9 mouse cellular contexts compared by ENCODE assay signal in genomic region chr7:68128271-68128674, GRCm38 (mm10).
DNase-seq lines count a peak whose midpoint lies in the region; ATAC-seq and TF ChIP-seq lines count a peak whose summit lies in the region.
"Had no signal": no experiment of that assay in that cellular context is flagged by ENCODE, and none has a peak within 500 bp of the region (broad histone marks: within the 10 kb centered on the region; RNA-seq: fewer than 3 reads in every experiment).

No protein-coding gene starts in this region.

- DNase-seq in heart, adult 2 months: peak in 1 of 2 experiments; percentile 38
- DNase-seq in heart, postnatal 10 days: no peak
- peak; percentile 15 for DNase-seq in ES-CJ7 (ENCODE audit: low read depth, low spot score)
- no peak for DNase-seq in forebrain, embryonic 10.5 days (ENCODE audit: extremely low spot score, low spot score)
- DNase-seq in limb, embryonic 10.5 days (ENCODE audit: low spot score): no peak
- peak; percentile 40 for DNase-seq in retina, embryonic 14.5 days (ENCODE audit: low spot score)
- no peak for DNase-seq in adrenal gland, adult 8-10 months

- no peaks in the 10 kb centered on the region for H3K27me3 ChIP-seq in heart, adult 2 months (ENCODE audit: control insufficient read depth, insufficient read depth, low read length)
- H3K27me3 ChIP-seq in forebrain, embryonic 10.5 days (ENCODE audit: poor library complexity, severe bottlenecking): no peaks in the 10 kb centered on the region
- H3K27me3 ChIP-seq in limb, embryonic 10.5 days (ENCODE audit: low read depth, poor library complexity, severe bottlenecking): no peaks in the 10 kb centered on the region
- H3K27me3 ChIP-seq: Patski had no signal

- no peak for ATAC-seq in granulocyte monocyte progenitor cell, adult 5-6 weeks (replicated peaks; ENCODE audit: poor library complexity, severe bottlenecking)

- H3K4me3 ChIP-seq in heart, adult 2 months: peak overlapping the region; percentile 61; the same call in 1 of the 2 replicates
- peak overlapping the region; percentile 76 for H3K4me3 ChIP-seq in forebrain, embryonic 10.5 days
- H3K4me3 ChIP-seq in limb, embryonic 10.5 days: peak overlapping the region; percentile 74

- peaks cover 12% of the 10 kb centered on the region for H3K4me1 ChIP-seq in heart, adult 2 months (ENCODE audit: control insufficient read depth, insufficient read depth, low read length)
- H3K4me1 ChIP-seq in forebrain, embryonic 10.5 days: peaks cover 55% of the 10 kb centered on the region
- peaks cover 40% of the 10 kb centered on the region for H3K4me1 ChIP-seq in limb, embryonic 10.5 days

- H3K27ac ChIP-seq in heart, adult 2 months: peak overlapping the region; percentile 88
- peak overlapping the region; percentile 89 for H3K27ac ChIP-seq in forebrain, embryonic 10.5 days
- peak overlapping the region; percentile 93 for H3K27ac ChIP-seq in limb, embryonic 10.5 days

- H3K79me2 ChIP-seq in heart, adult 2 months (replicated peaks; ENCODE audit: control insufficient read depth, insufficient read depth, low read length): no peaks in the 10 kb centered on the region; the same call in 1 of the 2 replicates

- TF ChIP-seq POLR2A in heart, adult 2 months (IDR thresholded peaks at IDR 0.05; ENCODE audit: insufficient read depth, low read depth, low read length): no peak

- no peaks in the 10 kb centered on the region for H3K9me3 ChIP-seq in forebrain, embryonic 10.5 days
- H3K9me3 ChIP-seq in limb, embryonic 10.5 days (replicated peaks): no peaks in the 10 kb centered on the region

- H3K9ac ChIP-seq in heart, adult 2 months (ENCODE audit: low read depth, low read length): peak overlapping the region; percentile 43; the same call in 1 of the 2 replicates

- intact Hi-C loops in heart, adult 2 months (cut with DNase I): loop anchor here (2.0 to 5.0 kb wide), 4 partner anchors 55 to 341 kb away; no protein-coding TSS in a partner anchor
- intact Hi-C loops in heart, postnatal 10 days (cut with DNase I): loop anchor here (2.0 to 5.0 kb wide), 4 partner anchors 41 to 339 kb away; no protein-coding TSS in a partner anchor

- WGBS in heart, adult 2 months: 17% methylated on average over 7 of the region's 7 CpGs
- WGBS in forebrain, embryonic 10.5 days: 17% methylated on average over 7 of the region's 7 CpGs
- 17% methylated on average over 7 of the region's 7 CpGs for WGBS in limb, embryonic 10.5 days

- TF ChIP-seq CTCF in heart, adult 2 months (IDR thresholded peaks at IDR 0.05): no peak

- H3K36me3 ChIP-seq in heart, adult 2 months (ENCODE audit: control insufficient read depth, insufficient read depth, low read length): no peaks in the 10 kb centered on the region
- H3K36me3 ChIP-seq in forebrain, embryonic 10.5 days (replicated peaks): no peaks in the 10 kb centered on the region
- H3K36me3 ChIP-seq in limb, embryonic 10.5 days: no peaks in the 10 kb centered on the region

- no peak for TF ChIP-seq EP300 in heart, adult 2 months (IDR thresholded peaks at IDR 0.05; ENCODE audit: insufficient read depth, low read depth, low read length)

Comparison
In these comparisons a context has a peak if more than half of its experiments do, and no peak if none do; other contexts are left out.
1. DNase-seq: peak in ES-CJ7 (single experiment) and retina, embryonic 14.5 days (single experiment); none in heart, postnatal 10 days (0 of 2), forebrain, embryonic 10.5 days (single experiment), limb, embryonic 10.5 days (single experiment) and adrenal gland, adult 8-10 months (single experiment).
2. Peak in every context shown above with its lines, with median percentiles within 50 percentile points of each other: H3K27ac ChIP-seq and H3K4me3 ChIP-seq.